Mouse (Mus musculus): Measurements from ENCODE around the gene Zfp28. TPM values are rescaled to one million over a fixed set of nuclear protein-coding genes. Genes with fewer than 3 reads are reported as not detected.

Gene Zfp28
- 8.1 and 8.6 TPM in 2 replicates for polyA plus RNA-seq (2012; rRNA removed)

DNA sequence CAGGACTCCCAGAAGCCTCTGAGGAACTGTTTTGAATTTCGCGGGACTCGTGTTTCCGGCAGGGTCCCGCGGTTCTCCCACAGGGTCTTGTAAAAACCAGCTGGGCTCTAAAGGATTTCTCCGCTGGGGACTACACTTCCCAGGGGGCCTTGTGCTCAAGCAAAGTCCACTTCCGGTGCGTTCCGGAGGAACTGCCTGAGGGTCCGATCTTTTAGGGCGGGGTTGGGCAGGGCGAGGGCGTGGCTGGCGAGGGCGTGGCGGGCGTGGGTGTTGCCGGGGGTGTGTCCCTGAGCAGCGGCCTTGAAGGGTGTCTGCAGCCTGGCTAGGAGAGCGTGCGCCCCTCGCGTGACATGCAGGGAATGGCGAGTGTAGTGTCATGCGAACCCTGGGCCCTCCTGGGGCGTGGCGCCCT lies at the start of gene Zfp28:
TSS of gene Zfp28 (plus strand) at position 252 of the 412 bp plus-strand sequence.
- H3K4me3 ChIP-seq (ENCODE audit: insufficient read depth, low read length) = peak within 1 kb of the TSS; percentile 85
- no peak for TF ChIP-seq CTCF (IDR thresholded peaks at IDR 0.05; ENCODE audit: extremely low read depth, insufficient read depth, low read length)
- TF ChIP-seq POLR2A (IDR thresholded peaks at IDR 0.05; ENCODE audit: extremely low read depth, insufficient read depth, low read length) = no peak
- H3K4me1 ChIP-seq (ENCODE audit: control insufficient read depth, insufficient read depth, low read length) = peaks cover 5% of the 10 kb centered on the region; the same call in 1 of the 2 replicates
- no peak within 1 kb of the TSS for H3K27ac ChIP-seq (ENCODE audit: insufficient read depth, low read length)

DNA sequence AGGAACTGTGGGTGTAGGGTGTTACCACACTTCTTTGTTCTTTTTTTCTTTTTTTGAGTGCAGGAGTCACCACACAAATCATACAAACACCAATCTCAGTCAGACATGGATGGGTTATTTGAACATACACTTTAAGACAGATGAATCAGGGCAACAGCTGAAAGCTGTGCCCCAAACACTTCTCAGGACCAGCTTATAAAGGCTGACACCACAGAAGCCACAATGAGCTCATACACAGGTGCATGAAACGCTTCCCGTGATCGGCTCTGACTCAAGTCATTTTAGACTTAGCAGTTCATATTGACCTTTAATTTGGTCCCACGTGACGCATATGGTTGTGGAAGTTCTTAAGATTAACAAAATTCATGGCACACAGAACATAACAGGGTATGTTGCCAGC lies 43.2 kb upstream of the Zfp28 start:
- Histone ChIP-seq H3K4me3 (ENCODE audit: insufficient read depth, low read length) (no peak overlapping the region), H3K4me1 (ENCODE audit: control insufficient read depth, insufficient read depth, low read length) (no peaks in the 10 kb centered on the region), H3K27ac (ENCODE audit: insufficient read depth, low read length) (no peak overlapping the region)
- TF ChIP-seq POLR2A (IDR thresholded peaks at IDR 0.05; ENCODE audit: extremely low read depth, insufficient read depth, low read length) = no peak
- TF ChIP-seq CTCF (IDR thresholded peaks at IDR 0.05; ENCODE audit: extremely low read depth, insufficient read depth, low read length) = no peak

DNA sequence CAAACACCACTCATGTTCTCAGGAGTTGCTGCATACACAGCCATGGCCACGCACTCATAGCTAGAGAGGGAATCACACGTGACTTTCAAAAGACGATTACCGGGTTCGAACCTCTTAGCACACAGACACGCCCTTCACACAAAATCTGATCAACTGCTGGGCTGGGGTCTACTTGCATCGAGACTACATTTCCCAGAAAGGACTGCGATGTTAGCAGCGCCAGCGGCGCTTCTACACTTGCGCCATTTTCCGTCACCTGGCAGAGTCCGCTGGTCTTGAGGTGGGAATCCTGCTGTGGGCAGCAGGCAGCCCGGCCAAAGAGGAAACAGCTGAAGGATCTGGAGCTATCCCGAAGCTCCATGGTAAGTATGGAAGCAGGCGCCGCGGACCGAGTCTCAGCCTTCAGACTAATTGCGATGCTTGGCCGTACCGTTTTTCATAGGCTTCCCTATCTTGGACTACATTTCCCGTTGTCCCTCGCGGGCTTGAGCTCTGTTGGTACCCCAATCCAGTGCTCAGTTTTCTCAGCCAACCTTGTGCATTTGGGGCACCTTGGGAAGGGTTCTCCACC lies 39.5 kb upstream of the Zfp28 start, which contains the start of gene Gm3854:
TSS of gene Gm3854 (plus strand) at position 259 of the 571 bp plus-strand sequence.
- Histone ChIP-seq H3K4me1 (ENCODE audit: control insufficient read depth, insufficient read depth, low read length) (no peaks in the 10 kb centered on the region), H3K27ac (ENCODE audit: insufficient read depth, low read length) (peak within 1 kb of the TSS; percentile 88), H3K4me3 (ENCODE audit: insufficient read depth, low read length) (peak within 1 kb of the TSS; percentile 49)
- TF ChIP-seq POLR2A (IDR thresholded peaks at IDR 0.05; ENCODE audit: extremely low read depth, insufficient read depth, low read length) = peak; percentile 55
- no peak for TF ChIP-seq CTCF (IDR thresholded peaks at IDR 0.05; ENCODE audit: extremely low read depth, insufficient read depth, low read length)

DNA sequence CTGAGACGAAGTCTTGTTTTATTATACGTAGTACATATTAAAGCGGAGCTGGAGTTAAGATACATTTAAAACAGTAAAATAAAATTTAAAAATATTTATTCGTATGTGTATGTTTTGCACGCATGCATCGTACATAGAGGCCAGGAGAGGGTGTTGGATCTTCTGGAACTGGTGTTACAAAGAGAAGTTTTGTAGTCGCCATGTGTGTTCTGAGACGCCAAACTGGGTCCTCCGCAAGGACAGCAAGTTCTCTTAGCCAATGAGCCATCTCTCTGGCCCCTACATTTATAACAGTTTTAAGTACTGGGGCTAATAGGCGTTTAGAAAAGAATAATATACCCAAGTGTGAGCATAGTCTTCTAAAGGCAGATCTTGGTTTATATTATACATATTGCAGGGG lies 39.0 kb upstream of the Zfp28 start:
- Histone ChIP-seq H3K4me3 (ENCODE audit: insufficient read depth, low read length) (peak overlapping the region; percentile 49), H3K4me1 (ENCODE audit: control insufficient read depth, insufficient read depth, low read length) (no peaks in the 10 kb centered on the region), H3K27ac (ENCODE audit: insufficient read depth, low read length) (no peak overlapping the region)
- TF ChIP-seq POLR2A (IDR thresholded peaks at IDR 0.05; ENCODE audit: extremely low read depth, insufficient read depth, low read length) (no peak), CTCF (IDR thresholded peaks at IDR 0.05; ENCODE audit: extremely low read depth, insufficient read depth, low read length) (no peak)

DNA sequence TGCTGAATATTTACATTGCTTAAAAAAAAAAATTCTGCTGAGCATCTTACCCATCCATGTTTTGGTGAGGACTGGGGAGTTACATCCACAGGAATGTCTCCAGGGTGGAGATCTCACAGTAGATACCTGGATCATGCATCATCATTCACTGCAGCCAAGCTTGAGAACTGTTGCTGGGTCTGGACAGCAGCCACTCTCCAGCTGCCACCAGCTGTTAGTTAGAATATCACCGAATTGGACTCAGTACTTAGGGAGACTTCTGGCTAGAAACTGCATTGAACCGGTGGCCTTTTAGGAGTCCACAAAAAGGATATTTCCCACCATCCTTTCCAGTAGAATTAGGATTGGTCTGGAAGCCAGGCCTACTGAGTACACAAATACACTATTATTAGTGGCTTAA lies 25.0 kb upstream of the Zfp28 start:
- H3K4me3 ChIP-seq (ENCODE audit: insufficient read depth, low read length) = no peak overlapping the region
- no peaks in the 10 kb centered on the region for H3K4me1 ChIP-seq (ENCODE audit: control insufficient read depth, insufficient read depth, low read length)
- TF ChIP-seq POLR2A (IDR thresholded peaks at IDR 0.05; ENCODE audit: extremely low read depth, insufficient read depth, low read length) (no peak), CTCF (IDR thresholded peaks at IDR 0.05; ENCODE audit: extremely low read depth, insufficient read depth, low read length) (no peak)
- no peak overlapping the region for H3K27ac ChIP-seq (ENCODE audit: insufficient read depth, low read length)

DNA sequence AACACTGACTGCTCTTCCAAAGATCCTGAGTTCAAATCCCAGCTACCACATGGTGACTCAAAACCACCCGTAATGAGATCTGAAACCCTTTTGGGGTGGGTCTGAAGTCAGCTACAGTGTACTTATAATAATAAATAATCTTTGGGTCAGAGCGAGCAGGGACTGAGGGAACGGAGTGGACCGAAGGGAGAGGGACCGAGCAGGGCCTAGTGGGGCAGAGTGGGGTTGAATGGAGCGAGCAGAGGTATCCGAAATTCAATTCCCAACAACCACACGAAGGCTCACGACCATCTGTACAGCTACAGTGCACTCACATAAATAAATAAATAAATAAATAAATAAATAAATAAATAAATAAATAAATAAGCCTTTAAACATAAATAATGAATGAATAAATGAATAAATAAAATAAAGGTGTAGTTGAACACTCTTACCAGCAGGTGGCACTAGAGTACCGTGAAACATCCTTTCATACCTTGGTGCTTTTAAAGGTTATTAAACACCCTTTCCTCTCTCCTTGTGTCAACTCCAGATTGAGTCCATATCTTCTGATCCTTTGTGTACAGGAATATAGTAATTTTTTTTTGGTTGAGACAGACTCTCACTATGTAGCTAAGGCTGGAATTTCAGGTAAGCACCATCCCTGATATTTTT lies 24.0 kb upstream of the Zfp28 start:
- Histone ChIP-seq H3K4me3 (ENCODE audit: insufficient read depth, low read length) (no peak overlapping the region), H3K4me1 (ENCODE audit: control insufficient read depth, insufficient read depth, low read length) (no peaks in the 10 kb centered on the region; the same call in 1 of the 2 replicates), H3K27ac (ENCODE audit: insufficient read depth, low read length) (no peak overlapping the region)
- TF ChIP-seq POLR2A (IDR thresholded peaks at IDR 0.05; ENCODE audit: extremely low read depth, insufficient read depth, low read length) = no peak
- TF ChIP-seq CTCF (IDR thresholded peaks at IDR 0.05; ENCODE audit: extremely low read depth, insufficient read depth, low read length) = no peak

DNA sequence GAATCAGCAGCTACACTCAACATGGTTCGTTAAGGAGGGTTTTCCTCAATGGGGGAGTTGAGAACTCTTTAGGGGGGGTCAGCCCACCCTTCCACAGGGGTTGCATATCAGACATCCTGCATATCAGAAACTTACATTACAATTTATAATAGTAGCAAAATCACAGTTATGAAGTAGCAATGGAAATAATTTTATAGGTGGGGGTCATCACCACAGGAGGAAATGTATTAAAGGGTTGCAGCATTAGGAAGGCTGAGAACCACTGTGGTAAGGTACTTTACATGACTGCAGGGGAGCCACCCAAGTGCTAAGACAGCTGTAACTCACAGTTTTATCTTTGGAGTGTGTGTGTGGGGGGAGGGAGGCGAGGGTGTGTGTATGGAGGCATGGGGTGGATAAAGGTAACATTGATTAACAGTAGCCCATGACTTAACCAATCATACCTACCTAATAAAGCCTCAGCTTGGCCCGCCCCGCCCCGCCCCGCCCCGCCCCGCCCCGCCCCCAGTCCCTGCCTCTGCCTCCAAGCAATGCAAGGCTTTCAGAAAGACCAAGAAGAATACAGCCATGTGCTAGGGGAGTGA lies 22.5 kb upstream of the Zfp28 start:
- TF ChIP-seq CTCF (IDR thresholded peaks at IDR 0.05; ENCODE audit: extremely low read depth, insufficient read depth, low read length) = no peak
- TF ChIP-seq POLR2A (IDR thresholded peaks at IDR 0.05; ENCODE audit: extremely low read depth, insufficient read depth, low read length) = no peak

DNA sequence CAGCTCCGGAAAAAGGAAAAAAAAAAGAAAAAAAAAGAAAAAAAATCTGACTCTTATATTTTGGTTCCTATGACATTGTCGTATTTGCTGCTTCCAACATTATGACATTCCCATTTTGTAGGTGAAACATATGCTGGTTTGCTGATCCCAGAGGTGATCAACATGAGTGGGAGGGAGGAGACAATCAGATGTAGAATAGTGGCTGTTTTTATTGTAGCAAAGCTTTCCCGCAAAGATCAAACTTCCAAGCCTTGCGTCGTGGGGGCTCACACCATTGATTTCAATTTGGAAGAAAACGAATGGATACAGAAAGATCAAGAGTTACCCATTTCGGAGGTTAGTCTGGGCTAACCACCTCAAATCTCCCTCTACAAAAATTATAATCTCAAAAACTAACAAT lies 21.3 kb upstream of the Zfp28 start:
- H3K4me1 ChIP-seq (ENCODE audit: control insufficient read depth, insufficient read depth, low read length) = no peaks in the 10 kb centered on the region; the same call in 1 of the 2 replicates
- peak overlapping the region; percentile 49 for H3K4me3 ChIP-seq (ENCODE audit: insufficient read depth, low read length)
- no peak overlapping the region for H3K27ac ChIP-seq (ENCODE audit: insufficient read depth, low read length)
- TF ChIP-seq CTCF (IDR thresholded peaks at IDR 0.05; ENCODE audit: extremely low read depth, insufficient read depth, low read length) (no peak), POLR2A (IDR thresholded peaks at IDR 0.05; ENCODE audit: extremely low read depth, insufficient read depth, low read length) (no peak)

More for the DNA sequence above, 22.5 kb upstream of the Zfp28 start:
- H3K27ac ChIP-seq (ENCODE audit: insufficient read depth, low read length) = no peak overlapping the region
- H3K4me3 ChIP-seq (ENCODE audit: insufficient read depth, low read length) = no peak overlapping the region
- no peaks in the 10 kb centered on the region; the same call in 1 of the 2 replicates for H3K4me1 ChIP-seq (ENCODE audit: control insufficient read depth, insufficient read depth, low read length)

DNA sequence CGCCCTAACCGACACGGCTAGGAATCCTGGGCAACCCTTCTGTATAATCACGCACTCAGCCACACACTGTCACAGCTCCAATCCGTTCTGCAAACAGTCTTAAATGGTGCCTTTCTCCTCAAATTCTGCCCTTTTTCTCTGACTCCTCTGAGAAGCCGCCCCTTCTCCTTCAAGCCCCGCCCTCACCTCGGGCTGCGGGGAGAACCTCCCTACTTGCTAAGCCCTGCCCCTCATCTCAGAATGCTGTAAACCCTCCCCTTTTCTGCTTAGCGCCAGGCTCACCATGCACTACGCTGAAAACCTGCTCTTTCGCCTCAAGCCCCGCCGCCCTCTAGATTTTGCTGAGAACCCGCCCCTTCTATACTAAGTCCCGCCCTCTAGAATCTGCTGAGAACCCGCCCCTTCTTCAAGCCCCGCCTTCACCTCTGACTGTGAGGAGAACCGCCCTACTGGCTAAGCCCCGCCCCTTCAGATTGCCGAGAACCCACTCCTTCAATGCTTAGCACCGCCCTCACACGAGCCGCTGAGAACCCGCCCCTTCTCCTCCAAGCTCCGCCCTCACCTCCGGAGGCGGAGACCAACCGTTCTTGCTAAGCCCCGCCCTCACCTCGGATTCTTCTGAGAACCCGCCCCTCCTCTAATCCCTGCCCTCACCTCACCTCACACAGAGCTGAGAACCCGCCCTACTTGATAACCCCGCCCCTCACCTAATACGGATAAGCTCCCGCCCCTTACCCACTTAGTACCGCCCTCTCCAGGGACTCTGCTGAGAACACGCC lies 20.6 kb upstream of the Zfp28 start:
- no peaks in the 10 kb centered on the region; the same call in 1 of the 2 replicates for H3K4me1 ChIP-seq (ENCODE audit: control insufficient read depth, insufficient read depth, low read length)
- H3K4me3 ChIP-seq (ENCODE audit: insufficient read depth, low read length) = peak overlapping the region; percentile 49
- TF ChIP-seq CTCF (IDR thresholded peaks at IDR 0.05; ENCODE audit: extremely low read depth, insufficient read depth, low read length) = no peak
- TF ChIP-seq POLR2A (IDR thresholded peaks at IDR 0.05; ENCODE audit: extremely low read depth, insufficient read depth, low read length) = peak; percentile 52; the same call in 1 of the 2 replicates
- H3K27ac ChIP-seq (ENCODE audit: insufficient read depth, low read length) = no peak overlapping the region

All from cortical plate, adult 2 months (tissue).